Mouse (Mus musculus) MEL (cell line): ENCODE data around the gene Slc23a2. TPM values are rescaled to one million over a fixed set of nuclear protein-coding genes. Genes with fewer than 3 reads are reported as not detected.

ENCODE experiments used
- DNase-seq: peaks from one replicate; pipeline ENCODE4 v3.0.0; 2011; ENCODE audit warnings: low read depth, low spot score
- H3K27ac ChIP-seq: 2 replicates; pipeline ENCODE4 v1.5.1; 2012; ENCODE audit warnings: low read depth, mild to moderate bottlenecking, control low read depth, low read length, moderate library complexity; ENCODE audit not compliant: control insufficient read depth
- H3K27me3 ChIP-seq, 2 experiments: fragments of 150-350 bp in 1 of 2; sonication (generic) in 1 of 2; 2 replicates each; pipeline ENCODE4 v1.6.1; 2012; ENCODE audit warnings: low read length in 2 of 2, mild to moderate bottlenecking in 2 of 2, improper control_type of control experiment in 1 of 2, moderate library complexity in 1 of 2; ENCODE audit not compliant: insufficient read depth in 2 of 2, control insufficient read depth in 1 of 2
- H3K36me3 ChIP-seq, 2 experiments: 2 replicates each; pipeline ENCODE4 v1.6.1; 2012 to 2014; ENCODE audit warnings: low read length in 2 of 2, improper control_type of control experiment in 1 of 2, inconsistent platforms in 1 of 2, mild to moderate bottlenecking in 1 of 2; ENCODE audit not compliant: insufficient read depth in 2 of 2, control insufficient read depth in 1 of 2
- H3K4me1 ChIP-seq, 2 experiments: fragments of 150-350 bp in 1 of 2; sonication (generic) in 1 of 2; 2 replicates each; pipeline ENCODE4 v1.6.1; 2012; ENCODE audit warnings: low read length in 2 of 2, improper control_type of control experiment in 1 of 2, mild to moderate bottlenecking in 1 of 2; ENCODE audit not compliant: insufficient read depth in 2 of 2, control insufficient read depth in 1 of 2
- H3K4me3 ChIP-seq, 2 experiments: fragments of 150-350 bp in 1 of 2; sonication (generic) in 1 of 2; 2 replicates each; pipeline ENCODE4 v1.5.1; 2012; ENCODE audit warnings: low read depth in 2 of 2, low read length in 2 of 2, mild to moderate bottlenecking in 2 of 2, moderate library complexity in 2 of 2, control low read depth in 1 of 2, improper control_type of control experiment in 1 of 2; ENCODE audit not compliant: control insufficient read depth in 1 of 2, insufficient read depth in 1 of 2
- H3K79me2 ChIP-seq: 2 replicates; pipeline ENCODE4 v1.6.1; 2012; ENCODE audit warnings: mild to moderate bottlenecking, low read length, moderate library complexity; ENCODE audit not compliant: control insufficient read depth, poor library complexity, insufficient read depth
- H3K9ac ChIP-seq: 2 replicates; pipeline ENCODE4 v1.6.1; 2012; ENCODE audit warnings: low read depth, mild to moderate bottlenecking, control low read depth, low read length, moderate library complexity; ENCODE audit not compliant: control insufficient read depth, poor library complexity, severe bottlenecking
- H3K9me3 ChIP-seq: fragments of 150-350 bp; sonication (generic); replicated peaks from 2 replicates; pipeline ENCODE4 v1.6.1; 2012; ENCODE audit warnings: mild to moderate bottlenecking, low read length, improper control_type of control experiment, moderate library complexity; ENCODE audit not compliant: insufficient read depth
- EP300 ChIP-seq, 2 experiments: IDR thresholded peaks; 2 replicates each; pipeline ENCODE4 v1.6.1; 2011; ENCODE audit warnings: improper control_type of control experiment in 2 of 2, low read length in 2 of 2, low read depth in 1 of 2, mild to moderate bottlenecking in 1 of 2
- ETS1 ChIP-seq: IDR thresholded peaks from 2 replicates; pipeline ENCODE4 v1.6.1; 2012; ENCODE audit warnings: low read depth, mild to moderate bottlenecking, inconsistent platforms, low read length, improper control_type of control experiment, moderate library complexity
- KAT2A ChIP-seq: conservative IDR thresholded peaks from 2 replicates; pipeline ENCODE4 v1.6.1; 2012; ENCODE audit warnings: low read depth, low read length, improper control_type of control experiment, inconsistent platforms
- MAFK ChIP-seq: IDR thresholded peaks from 2 replicates; pipeline ENCODE4 v1.6.1; 2011; ENCODE audit warnings: low read depth, mild to moderate bottlenecking, low read length, improper control_type of control experiment, borderline replicate concordance
- MAZ ChIP-seq: IDR thresholded peaks from 2 replicates; pipeline ENCODE4 v1.6.1; 2012; ENCODE audit warnings: low read depth, mild to moderate bottlenecking, inconsistent platforms, low read length, improper control_type of control experiment
- MXI1 ChIP-seq: IDR thresholded peaks from 2 replicates; pipeline ENCODE4 v1.6.1; 2011; ENCODE audit warnings: mild to moderate bottlenecking, low read depth, low read length, improper control_type of control experiment
- NELFE ChIP-seq: IDR thresholded peaks from 2 replicates; pipeline ENCODE4 v1.6.1; 2011; ENCODE audit warnings: low read depth, low read length, improper control_type of control experiment
- NRF1 ChIP-seq: IDR thresholded peaks from 2 replicates; pipeline ENCODE4 v1.6.1; 2014; ENCODE audit warnings: low read depth, mild to moderate bottlenecking, inconsistent platforms, low read length, improper control_type of control experiment, moderate library complexity; ENCODE audit not compliant: poor library complexity, insufficient read depth, severe bottlenecking
- POLR2AphosphoS2 ChIP-seq: IDR thresholded peaks from 2 replicates; pipeline ENCODE4 v1.6.1; 2011; ENCODE audit warnings: low read length, improper control_type of control experiment
- POLR2AphosphoS5 ChIP-seq: IDR thresholded peaks from 2 replicates; pipeline ENCODE4 v1.6.1; 2012; ENCODE audit warnings: low read depth, borderline replicate concordance, mild to moderate bottlenecking, inconsistent platforms, low read length, moderate library complexity, mixed read lengths
- RCOR1 ChIP-seq: IDR thresholded peaks from 2 replicates; pipeline ENCODE4 v1.6.1; 2012; ENCODE audit warnings: low read depth, mild to moderate bottlenecking, inconsistent platforms, low read length, improper control_type of control experiment
- SMC3 ChIP-seq: IDR thresholded peaks from 2 replicates; pipeline ENCODE4 v1.6.1; 2011; ENCODE audit warnings: low read depth, low read length, improper control_type of control experiment
- TBP ChIP-seq: IDR thresholded peaks from 2 replicates; pipeline ENCODE4 v1.8.0; 2011; ENCODE audit warnings: low read depth, low read length, improper control_type of control experiment
- USF2 ChIP-seq, 2 experiments: IDR thresholded peaks; 2 replicates each; pipeline ENCODE4 v1.6.1; 2011 to 2012; ENCODE audit warnings: improper control_type of control experiment in 2 of 2, low read length in 2 of 2, borderline replicate concordance in 1 of 2, inconsistent platforms in 1 of 2, low read depth in 1 of 2, mild to moderate bottlenecking in 1 of 2; ENCODE audit not compliant: insufficient read depth in 1 of 2
- polyA plus RNA-seq, 2 experiments: library from polyadenylated mRNA; stranded (reverse) in 1 of 2; unstranded in 1 of 2; fragments of >175 nt in 1 of 2; fragments of >200 nt in 1 of 2; gene quantifications; 2 replicates each; pipeline versions ENCODE4 v1.2.1 to v1.2.4; 2012; ENCODE audit warnings: low replicate concordance in 2 of 2, low read depth in 1 of 2; ENCODE audit not compliant: insufficient read length in 2 of 2, insufficient read depth in 1 of 2, missing spikeins in 1 of 2
- total RNA-seq: library from RNA; depleted of rRNA; stranded (reverse); fragments of 300-350 nt; gene quantifications from 2 replicates; pipeline ENCODE4 v1.2.3, GENCODE M21; 2012

Gene Slc23a2
- total and polyA plus RNA-seq, 3 experiments = 7.9 to 10.3 TPM; not detected in 1

- TF ChIP-seq RCOR1 = no peak
- no peaks in the 10 kb centered on the region for H3K9me3 ChIP-seq
- DNase-seq = no peak
- no peaks in the 10 kb centered on the region for H3K79me2 ChIP-seq
- H3K4me1 ChIP-seq = no peaks in the 10 kb centered on the region
- H3K4me3 ChIP-seq = no peak overlapping the region
- no peaks in the 10 kb centered on the region for H3K36me3 ChIP-seq
- H3K27ac ChIP-seq = no peak overlapping the region
- no peak overlapping the region for H3K9ac ChIP-seq
- no peaks in the 10 kb centered on the region for H3K27me3 ChIP-seq
Measured at GRCm38 (mm10) chr2:132108988-132109387, 35.9 kb downstream of the Slc23a2 start.

DNA sequence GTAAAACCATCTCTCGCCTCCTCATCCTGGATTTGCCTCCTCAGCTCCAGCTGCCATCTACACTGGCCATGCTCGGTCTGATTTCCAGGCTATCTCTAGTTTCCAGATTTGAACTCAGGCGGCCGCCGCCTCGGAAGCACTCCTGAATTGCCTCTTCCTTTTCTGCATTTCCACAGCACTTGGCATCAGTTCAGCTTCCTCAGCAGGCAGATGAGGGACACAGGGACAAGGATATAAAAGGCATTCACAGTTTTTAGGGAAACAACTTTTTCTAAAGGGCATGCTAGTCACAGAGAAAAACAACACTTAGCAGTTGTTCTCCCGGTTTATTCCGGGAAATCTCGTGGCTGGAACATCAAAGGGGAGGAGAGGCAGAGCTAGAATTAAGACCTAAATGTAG lies 37.3 kb downstream of the Slc23a2 start:
- Histone ChIP-seq H3K4me1 (no peaks in the 10 kb centered on the region), H3K4me3 (no peak overlapping the region), H3K27me3 (no peaks in the 10 kb centered on the region), H3K9ac (no peak overlapping the region), H3K9me3 (no peaks in the 10 kb centered on the region), H3K79me2 (no peaks in the 10 kb centered on the region), H3K36me3 (no peaks in the 10 kb centered on the region), H3K27ac (no peak overlapping the region)
- no peak for TF ChIP-seq MAFK
- TF ChIP-seq ETS1 = no peak
- no peak for TF ChIP-seq TBP
- TF ChIP-seq SMC3 = no peak
- TF ChIP-seq KAT2A = no peak
- TF ChIP-seq MAZ = no peak
- no peak for DNase-seq

GRCm38 (mm10) chr2:132106069-132106468 lies 38.8 kb downstream of the Slc23a2 start:
- no peaks in the 10 kb centered on the region for H3K4me1 ChIP-seq
- H3K9me3 ChIP-seq = no peaks in the 10 kb centered on the region
- no peaks in the 10 kb centered on the region for H3K36me3 ChIP-seq
- no peak overlapping the region for H3K27ac ChIP-seq
- no peak overlapping the region for H3K4me3 ChIP-seq
- TF ChIP-seq USF2 (IDR thresholded peaks at IDR 0.05; ENCODE audit: borderline replicate concordance in 1 of 2, insufficient read depth in 1 of 2, low read depth in 1 of 2, low read length in 2 of 2) (no peak), EP300 (IDR thresholded peaks at IDR 0.05; ENCODE audit: low read depth in 1 of 2, low read length in 2 of 2) (no peak)
- no peak for DNase-seq
- H3K27me3 ChIP-seq = no peaks in the 10 kb centered on the region
- H3K9ac ChIP-seq = no peak overlapping the region
- no peaks in the 10 kb centered on the region for H3K79me2 ChIP-seq

- no peak overlapping the region for H3K9ac ChIP-seq
- TF ChIP-seq MXI1 = no peak
- no peak for TF ChIP-seq MAFK
- no peak for TF ChIP-seq ETS1
- no peak for TF ChIP-seq USF2 (IDR thresholded peaks at IDR 0.05; ENCODE audit: borderline replicate concordance in 1 of 2, insufficient read depth in 1 of 2, low read depth in 1 of 2, low read length in 2 of 2)
- no peak for TF ChIP-seq MAZ
- no peak for TF ChIP-seq POLR2AphosphoS2
- TF ChIP-seq NRF1 = no peak
- no peak for TF ChIP-seq KAT2A
- TF ChIP-seq NELFE = no peak
- no peak for TF ChIP-seq POLR2AphosphoS5
- no peak for DNase-seq
- H3K4me3 ChIP-seq = no peak overlapping the region
- no peaks in the 10 kb centered on the region for H3K27me3 ChIP-seq
- no peaks in the 10 kb centered on the region; a peak in 1 of 4 replicates for H3K36me3 ChIP-seq
- H3K9me3 ChIP-seq = no peaks in the 10 kb centered on the region
- no peaks in the 10 kb centered on the region for H3K4me1 ChIP-seq
- H3K79me2 ChIP-seq = no peaks in the 10 kb centered on the region
- H3K27ac ChIP-seq = no peak overlapping the region
Measured at GRCm38 (mm10) chr2:132103265-132103664, 41.6 kb downstream of the Slc23a2 start.
